Mouse (Mus musculus): ENCODE data around the gene Mettl15.

DNA sequence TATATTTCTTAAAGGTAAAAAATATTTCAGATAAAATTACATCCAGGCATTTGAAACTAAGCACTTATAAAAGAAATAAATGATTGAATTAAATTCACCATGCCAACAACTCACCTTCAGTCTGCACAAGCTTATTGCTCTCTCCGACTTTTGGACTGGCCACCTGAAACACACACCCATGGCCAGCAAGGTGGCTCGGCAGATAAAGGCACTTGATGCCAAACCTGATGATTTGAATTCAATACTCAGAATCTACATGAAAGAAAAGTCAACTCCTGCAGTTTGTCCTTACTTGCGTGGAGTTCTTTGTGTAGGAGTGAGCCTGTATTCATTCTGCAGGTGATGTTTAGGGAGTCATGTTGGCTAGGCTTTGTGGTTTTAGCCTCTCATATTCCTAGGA lies 3.6 kb upstream of the Mettl15 start:
- no peak for TF ChIP-seq POLR2A (IDR thresholded peaks at IDR 0.05; ENCODE audit: low read depth, low read length)
- TF ChIP-seq MAZ (IDR thresholded peaks at IDR 0.05; ENCODE audit: low read depth, low read length): no peak
- no peak for TF ChIP-seq CTCF (conservative IDR thresholded peaks at IDR 0.05 in 1 of 2, IDR thresholded peaks at IDR 0.05 in 1 of 2; ENCODE audit: low read depth in 2 of 2, low read length in 2 of 2)
- no peak for TF ChIP-seq RCOR1 (conservative IDR thresholded peaks at IDR 0.05; ENCODE audit: low read depth, low read length)
- TF ChIP-seq NRF1 (IDR thresholded peaks at IDR 0.05; ENCODE audit: low read depth, low read length): no peak
- no peak for TF ChIP-seq KAT2A (IDR thresholded peaks at IDR 0.05; ENCODE audit: insufficient replicate concordance, low read length)
- no peak for TF ChIP-seq BHLHE40 (IDR thresholded peaks at IDR 0.05; ENCODE audit: low read depth, low read length)
- no peak for TF ChIP-seq E2F4 (IDR thresholded peaks at IDR 0.05; ENCODE audit: insufficient replicate concordance, low read depth, low read length)
- no peak for TF ChIP-seq JUND (conservative IDR thresholded peaks at IDR 0.05; ENCODE audit: low read depth, low read length)
- TF ChIP-seq USF2 (conservative IDR thresholded peaks at IDR 0.05; ENCODE audit: low read depth, low read length): no peak

Measured in CH12.LX (cell line).